Mouse (Mus musculus): ENCODE measurements around the gene Sf3b1. TPM values are rescaled to one million over a fixed set of nuclear protein-coding genes. Genes with fewer than 3 reads are reported as not detected.
"Not testable (repeated sequence)": the region's sequence is repeated elsewhere in the genome, so short reads cannot be mapped to it uniquely, and the experiment has no call there.

Gene Sf3b1
- total RNA-seq, 2 experiments from 2014 or later: 105 to 117 TPM

DNA sequence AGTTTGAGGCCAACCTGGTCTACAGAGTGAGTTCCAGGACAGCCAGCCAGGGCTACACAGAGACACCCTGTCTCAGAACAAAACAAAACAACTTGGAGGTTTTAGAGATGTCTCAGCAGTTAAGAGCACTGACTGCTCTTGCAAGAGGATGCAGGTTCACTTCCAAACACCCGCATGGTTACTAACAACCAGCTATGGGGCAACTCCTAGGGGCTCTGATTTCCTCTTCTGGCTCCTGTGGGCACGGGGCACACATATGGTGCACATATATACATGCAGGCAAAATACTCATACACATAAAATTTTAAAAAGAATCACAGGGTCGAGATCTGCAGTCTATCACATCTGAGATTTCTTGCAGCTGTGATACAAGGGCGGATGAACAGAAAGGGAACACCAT is 2.2 kb upstream of the Sf3b1 start:
- no peak for DNase-seq (ENCODE audit: low spot score in 2 of 2)

DNA sequence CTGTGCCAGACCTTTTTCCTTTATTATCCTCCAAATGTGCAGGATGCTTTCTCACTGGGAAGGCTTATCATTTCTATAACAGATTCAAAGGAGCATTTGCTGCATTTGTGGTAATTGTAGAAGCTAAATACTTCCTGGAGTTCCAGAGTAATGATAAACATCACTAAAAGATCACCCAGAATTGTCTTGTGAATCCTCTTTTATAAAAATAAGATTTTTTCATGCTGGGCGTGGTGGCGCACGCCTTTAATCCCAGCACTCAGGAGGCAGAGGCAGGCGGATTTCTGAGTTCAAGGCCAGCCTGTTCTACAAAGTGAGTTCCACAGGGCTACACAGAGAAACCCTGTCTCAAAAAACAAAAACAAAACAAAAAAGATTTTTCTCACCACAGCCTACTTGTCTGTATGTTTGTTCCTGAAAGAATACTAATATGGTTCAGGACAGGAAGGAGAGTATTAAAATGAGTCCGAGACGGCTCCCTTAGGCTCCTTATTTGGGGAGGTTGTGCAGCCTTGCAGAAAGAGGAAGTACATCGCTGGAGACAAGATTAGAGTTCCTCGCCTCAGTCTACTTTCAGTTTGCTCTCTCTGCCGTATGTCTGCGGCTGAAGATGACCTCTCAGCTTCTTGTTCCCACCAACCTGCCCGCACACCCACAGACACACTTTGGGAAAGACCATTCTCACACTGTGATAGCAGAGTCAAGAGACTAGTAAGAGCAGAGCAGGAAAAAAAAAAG is 1.4 kb upstream of the Sf3b1 start:
- no peak for DNase-seq (ENCODE audit: low spot score in 2 of 2)

DNA sequence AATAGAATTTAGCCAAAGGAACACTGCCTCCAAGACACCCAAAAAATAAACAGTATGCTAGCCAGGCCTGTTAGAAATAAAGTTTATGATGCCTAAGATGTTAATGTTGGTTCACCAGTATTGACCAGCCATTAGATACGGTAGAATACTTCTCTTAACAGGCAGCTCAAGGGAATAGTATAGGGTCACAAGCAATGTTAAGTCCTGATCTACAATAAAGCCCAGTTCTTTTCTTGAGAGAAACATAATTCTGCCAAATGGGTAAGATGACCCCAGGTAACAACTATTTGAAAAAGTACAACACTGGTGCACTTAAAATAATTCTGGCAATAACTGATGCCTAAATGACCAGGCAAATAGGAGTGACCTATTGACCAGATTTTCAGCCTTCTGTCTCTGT is 685 bp upstream of the Sf3b1 start:
- DNase-seq (ENCODE audit: low spot score in 2 of 2): no peak

DNA sequence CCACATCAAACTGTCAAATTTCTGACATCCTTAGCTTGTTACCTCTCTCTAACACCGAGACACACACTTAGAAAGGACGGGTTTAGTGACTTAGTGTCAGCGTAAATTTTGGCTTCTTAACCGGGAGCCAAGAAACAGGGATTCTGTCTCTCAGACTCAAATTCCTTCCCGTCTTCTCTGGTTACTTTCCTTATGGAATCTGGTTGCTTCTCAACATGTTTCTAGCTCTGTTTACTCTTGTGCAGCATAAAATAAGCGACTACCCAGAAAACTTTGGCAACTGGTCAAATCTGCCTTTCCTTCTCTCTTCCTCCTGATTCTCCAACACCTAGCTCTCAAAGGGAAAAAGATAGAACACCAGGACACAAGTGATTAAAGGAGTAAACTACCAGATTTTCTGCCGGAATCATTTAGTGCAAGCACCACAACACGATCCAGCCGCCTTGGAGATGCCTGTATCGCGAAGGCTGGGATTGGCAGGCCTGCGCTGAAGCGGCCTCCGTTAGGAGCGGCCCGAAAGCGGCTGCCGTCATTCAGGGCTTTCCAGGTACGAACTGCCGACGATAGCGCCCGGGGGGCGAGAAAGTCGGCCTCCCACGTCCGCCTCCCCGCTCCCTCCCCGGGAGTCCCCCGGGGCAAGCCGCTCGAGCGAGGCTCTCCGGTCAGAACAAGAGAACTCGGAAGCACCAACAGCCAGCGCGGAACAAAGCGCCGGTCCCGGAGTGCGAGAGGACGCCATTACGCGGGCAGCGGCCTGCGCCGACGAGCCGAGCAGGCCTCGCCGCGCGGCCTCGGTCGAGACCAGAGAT is 633 bp downstream of the Sf3b1 start:
- peak in 1 of 2 experiments; percentile 7 for DNase-seq (ENCODE audit: low spot score in 2 of 2)

DNA sequence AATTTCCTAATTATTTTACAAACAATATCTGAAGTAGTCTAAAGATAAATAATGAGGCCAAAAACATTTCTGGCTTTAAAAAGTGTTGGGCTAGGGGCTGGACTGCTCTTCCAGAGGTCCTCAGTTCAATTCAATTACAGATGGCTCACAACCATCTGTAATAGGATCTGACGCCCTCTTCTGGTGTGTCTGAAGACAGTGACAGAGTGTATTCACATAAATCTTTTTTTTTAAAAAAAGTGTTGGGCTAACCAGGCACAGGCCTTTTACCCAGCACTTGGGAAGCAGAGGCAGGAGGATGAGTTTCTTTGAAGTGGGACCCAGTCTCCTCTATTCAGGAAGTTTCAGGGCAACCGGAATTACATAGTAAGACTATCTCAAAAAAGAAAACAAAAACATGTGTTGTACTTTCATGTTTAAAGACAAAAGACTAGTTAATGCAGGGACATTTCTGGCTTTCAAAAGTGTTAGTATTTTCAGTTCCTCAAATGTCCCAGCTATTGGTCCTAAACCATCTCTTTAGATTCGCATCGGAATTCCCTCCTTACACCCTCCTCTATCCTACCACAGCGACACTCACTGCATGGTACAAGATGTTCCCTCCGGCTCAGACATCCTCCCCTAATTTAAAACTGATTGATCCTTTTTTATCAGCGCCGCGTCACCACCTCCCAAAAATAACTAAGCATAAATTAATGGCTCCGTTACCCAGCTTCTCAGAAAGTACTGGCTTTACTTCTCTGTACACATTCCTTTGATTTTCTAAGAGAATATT is 1.4 kb downstream of the Sf3b1 start:
- DNase-seq (ENCODE audit: low spot score in 2 of 2): peak in 1 of 2 experiments; percentile 24

DNA sequence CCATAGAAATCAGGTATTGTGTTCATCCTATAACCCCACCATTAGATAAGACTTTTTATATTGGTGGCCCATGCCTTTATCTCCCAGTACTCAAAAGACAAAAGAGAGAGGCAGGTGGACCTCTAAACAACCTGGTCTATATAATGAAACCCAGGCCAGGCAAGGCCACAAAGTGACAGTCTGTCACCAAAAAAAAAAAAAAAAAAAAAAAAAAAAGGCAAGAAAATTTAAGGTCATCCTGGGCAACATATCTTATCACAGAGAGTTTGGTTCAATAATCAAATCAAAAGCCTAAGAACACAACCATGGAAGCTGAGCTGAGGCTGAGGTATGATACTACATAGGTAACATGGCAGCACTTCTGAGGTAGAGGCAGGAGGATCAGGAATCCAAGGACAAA is 5.4 kb downstream of the Sf3b1 start:
- no peak for DNase-seq (ENCODE audit: low spot score in 2 of 2)

DNA sequence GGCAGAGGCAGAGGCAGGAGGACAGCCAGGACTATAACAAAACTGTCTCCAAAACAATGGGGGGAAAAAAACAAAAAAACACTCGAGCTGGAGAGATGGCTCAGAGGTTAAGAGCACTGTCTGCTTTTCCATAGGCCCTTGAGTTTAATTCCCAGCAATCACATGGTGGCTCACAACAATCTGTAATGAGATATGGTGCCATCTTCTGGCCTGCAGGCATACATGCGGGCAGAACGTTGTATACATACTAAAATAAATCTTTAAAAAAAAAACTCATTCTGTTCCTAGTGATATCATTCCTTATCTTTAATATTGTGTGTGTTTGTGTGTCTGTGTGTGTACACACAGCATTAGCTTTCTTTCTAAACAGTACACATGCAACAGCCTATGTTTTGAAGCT is 14.8 kb downstream of the Sf3b1 start:
- DNase-seq (ENCODE audit: low spot score in 2 of 2): no peak

DNA sequence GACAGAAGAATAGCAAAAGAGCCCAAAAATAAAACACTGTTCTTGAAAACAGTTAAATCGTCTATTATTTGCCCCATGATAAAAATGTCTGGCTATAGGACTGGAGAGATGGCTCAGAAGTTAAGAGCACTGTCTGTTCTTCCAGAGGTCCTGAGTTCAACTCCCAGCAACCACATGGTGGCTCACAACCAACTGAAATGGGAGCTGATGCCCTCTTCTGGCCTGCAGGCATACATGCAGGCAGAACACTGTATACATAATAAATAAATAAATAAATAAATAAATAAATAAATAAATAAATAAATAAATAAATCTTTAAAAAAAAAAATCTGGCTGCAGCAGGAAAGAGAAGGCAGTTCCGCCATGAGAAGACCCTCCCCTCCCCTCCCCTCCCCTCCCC is 19.0 kb downstream of the Sf3b1 start:
- DNase-seq (ENCODE audit: low spot score in 2 of 2): not testable (repeated sequence)

DNA sequence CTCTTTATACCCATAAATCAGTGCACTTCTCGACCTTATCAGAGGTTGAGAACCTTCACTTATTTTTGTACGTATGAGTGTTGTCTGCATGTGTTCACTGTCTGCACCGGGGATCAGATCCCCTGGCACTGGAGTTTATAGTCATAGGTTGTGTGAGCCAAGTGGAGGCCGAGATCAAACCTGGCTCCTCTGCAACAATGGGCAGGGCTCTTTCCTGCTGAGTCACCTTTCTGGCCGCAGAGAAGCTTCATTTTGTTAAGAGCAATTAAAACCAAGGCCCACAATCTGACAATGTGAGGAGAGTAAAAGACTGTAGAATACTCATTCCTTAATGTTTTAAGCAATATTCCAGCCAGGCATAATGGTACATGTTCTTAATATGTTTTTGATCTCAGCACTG is 33.7 kb downstream of the Sf3b1 start:
- DNase-seq (ENCODE audit: low spot score in 2 of 2): no peak

DNA sequence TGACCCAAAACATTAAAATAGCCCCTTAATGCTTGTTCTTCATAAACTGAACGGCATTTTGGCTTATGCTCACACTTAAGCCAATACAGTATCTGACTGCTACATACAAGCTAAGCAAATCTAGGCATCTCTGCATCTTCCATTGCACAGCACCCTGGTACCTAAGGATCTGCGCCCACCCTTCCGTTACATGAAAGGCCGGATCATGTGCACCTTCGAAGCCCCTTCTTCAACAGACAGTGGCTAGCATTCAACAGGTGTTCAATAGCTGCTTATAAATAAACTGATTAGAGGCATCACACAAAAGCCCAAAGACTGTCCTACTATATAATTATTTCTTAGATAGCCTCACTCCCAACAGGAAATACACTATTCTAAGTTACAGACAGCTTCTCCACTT is 41.0 kb downstream of the Sf3b1 start:
- no peak for DNase-seq (ENCODE audit: low spot score in 2 of 2)

DNA sequence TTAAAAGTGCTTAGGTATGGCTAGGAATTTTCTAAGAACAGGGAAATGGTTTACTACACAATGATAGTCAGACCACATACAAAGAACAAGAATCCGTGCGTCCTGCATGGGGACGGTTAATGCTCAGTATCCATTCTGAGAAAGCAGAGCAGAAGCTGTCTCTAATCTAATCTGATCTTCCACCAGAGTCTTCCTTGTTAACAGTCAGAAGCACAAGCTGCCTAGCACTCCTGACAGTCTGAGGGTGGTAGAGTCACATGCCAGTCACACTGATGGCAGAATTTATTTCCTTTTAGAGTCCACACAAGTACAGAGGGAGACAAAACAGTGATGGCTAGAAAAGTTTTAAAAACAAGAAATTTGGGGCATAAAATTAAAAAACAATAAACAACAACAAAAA is 41.5 kb downstream of the Sf3b1 start:
- no peak for DNase-seq (ENCODE audit: low spot score in 2 of 2)

DNA sequence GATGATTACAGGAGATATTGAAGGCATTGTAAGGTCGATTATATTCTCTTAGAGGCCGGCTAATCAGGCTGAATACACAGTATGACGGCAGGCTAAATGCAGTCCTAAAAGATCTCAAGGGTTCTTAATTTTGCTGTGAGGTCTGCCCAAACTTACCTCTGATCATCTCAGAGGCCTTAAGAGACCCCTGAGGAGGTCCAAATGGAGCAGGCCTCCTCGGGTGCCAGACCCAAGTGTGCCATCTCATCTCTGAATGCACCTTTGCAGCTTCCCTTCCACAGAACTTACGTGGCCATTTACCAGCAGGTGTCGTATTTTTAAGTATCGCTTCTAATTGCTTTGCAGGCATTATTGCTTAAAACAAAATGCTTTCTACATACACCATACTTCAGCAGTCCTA is 43.1 kb downstream of the Sf3b1 start:
- no peak for DNase-seq (ENCODE audit: low spot score in 2 of 2)

DNA sequence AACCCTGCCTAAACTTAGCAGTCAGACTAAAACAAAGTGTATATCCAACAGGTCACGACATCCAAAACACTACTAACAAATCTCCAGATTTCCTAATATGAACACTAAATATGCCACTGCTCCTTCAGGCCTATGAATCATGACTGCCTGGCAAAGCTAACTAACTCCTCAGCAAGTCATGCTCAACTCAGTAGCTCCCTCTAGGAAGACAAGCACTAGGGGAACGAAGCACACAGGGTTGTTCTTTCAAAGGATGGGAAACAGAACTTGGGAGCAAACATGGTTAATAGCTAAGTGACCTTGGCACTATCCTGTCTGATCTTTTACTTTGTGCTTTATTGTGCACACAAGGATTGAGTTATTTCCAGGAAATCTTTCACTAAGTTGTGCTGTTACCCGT is 43.9 kb downstream of the Sf3b1 start:
- DNase-seq (ENCODE audit: low spot score in 2 of 2): peak in 1 of 2 experiments; percentile 17

DNA sequence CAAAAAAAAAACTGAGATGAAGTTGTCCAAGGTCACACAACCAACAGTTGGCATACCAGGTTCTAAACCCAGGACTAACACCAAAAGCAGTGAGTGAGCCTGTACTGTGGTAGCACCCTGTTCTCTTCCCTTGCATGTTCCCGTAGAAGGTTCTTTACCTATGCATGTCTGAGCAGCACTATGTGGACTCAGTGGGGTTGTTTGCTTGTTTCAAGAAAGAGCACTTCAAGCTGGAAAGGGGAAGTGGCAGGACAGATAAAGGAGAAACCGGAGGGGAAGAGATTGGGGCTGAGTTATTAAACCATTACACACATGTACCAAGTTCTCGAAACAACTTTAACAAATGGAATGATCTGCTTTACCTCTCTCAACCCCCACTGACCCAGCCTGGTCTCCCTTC is 44.6 kb downstream of the Sf3b1 start:
- DNase-seq (ENCODE audit: low spot score in 2 of 2): no peak

DNA sequence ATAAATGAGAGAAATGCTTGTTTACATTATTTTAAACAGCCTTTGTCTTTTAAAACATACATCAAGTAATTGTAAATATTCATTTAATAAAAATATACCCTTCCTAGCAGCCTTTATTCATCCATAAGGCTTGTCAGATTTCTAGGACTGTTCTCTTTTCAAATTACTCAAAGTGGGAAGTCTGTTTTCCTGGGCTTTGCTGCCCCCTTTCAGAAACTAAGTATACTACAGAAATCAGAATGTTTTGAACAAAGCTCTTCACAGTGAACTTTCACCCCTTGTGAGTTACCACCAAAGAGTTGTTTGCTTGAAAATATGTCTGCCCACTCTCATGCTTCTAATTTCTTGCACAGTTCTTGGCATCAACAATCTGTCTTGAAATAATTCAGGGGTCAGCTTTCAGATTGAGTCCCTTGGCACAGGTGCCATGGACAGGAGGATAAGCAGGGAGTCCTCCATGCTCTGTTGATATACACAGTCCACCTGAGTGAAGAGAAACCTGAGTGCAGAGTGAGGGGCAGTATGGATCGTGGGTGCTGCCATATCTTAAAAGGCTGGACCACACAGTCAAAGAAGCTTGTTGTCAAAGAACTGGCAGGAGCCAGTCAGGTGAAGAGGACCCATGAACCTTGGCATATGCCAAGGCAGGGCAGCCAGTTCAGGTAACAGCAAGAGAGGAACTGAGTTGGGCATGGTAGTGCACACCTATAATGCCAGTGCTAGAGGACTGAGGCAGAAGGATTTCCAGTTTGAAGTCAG is 47.9 kb downstream of the Sf3b1 start:
- DNase-seq (ENCODE audit: low spot score in 2 of 2): no peak

DNA sequence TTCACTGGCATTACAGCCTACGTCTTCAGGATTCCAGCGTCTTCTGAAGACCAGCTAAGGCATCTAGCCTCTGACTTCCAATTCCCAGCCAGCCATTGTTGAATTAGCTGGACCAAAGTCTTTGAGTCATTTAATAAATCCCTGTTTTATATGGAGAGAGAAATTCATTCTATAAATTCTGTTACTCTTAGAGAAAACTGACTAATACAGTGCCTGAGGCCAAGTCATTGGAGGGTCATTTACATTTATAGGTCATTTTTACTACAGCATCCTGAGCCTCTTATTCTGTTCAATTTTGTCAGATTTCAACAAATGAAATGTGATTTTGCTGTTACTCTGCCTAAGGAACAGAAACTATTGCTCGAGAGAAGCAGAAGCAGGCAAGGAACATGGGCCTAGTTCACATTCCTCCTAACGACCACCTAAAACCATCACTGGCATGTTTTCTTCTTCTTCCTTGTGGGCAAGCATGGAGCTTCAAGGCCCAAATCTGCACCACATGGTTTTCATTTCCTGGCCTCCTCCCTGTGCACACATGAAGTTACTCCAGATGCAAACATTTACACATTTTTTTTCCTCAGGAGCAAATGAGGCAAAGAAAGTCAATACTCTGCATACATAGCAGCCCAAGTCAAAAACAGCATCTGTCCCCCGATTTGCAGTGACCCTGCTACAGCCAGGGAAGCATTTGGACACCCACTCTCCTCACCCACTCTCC is 55.4 kb downstream of the Sf3b1 start:
- no peak for DNase-seq (ENCODE audit: low spot score in 2 of 2)

DNA sequence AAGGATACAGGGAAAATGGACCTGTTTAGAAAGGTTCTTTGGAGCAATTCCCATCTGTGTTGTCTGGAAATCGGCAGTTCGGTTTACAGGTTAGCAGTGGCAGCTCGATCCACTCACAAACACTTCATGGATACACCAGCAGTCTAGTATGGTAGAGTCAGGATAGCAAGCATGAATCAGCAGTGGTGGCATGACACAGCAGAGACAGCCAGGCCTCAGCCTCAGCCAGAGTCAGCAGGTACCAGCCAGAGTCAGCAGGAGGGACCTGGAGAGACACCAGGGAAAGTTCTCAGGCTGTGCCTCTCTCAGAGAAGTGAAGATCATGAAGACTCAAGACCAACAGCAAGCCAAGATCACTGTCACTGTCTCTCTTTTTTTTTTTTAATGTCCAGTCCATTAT is 60.4 kb downstream of the Sf3b1 start:
- no peak for DNase-seq (ENCODE audit: low spot score in 2 of 2)

DNA sequence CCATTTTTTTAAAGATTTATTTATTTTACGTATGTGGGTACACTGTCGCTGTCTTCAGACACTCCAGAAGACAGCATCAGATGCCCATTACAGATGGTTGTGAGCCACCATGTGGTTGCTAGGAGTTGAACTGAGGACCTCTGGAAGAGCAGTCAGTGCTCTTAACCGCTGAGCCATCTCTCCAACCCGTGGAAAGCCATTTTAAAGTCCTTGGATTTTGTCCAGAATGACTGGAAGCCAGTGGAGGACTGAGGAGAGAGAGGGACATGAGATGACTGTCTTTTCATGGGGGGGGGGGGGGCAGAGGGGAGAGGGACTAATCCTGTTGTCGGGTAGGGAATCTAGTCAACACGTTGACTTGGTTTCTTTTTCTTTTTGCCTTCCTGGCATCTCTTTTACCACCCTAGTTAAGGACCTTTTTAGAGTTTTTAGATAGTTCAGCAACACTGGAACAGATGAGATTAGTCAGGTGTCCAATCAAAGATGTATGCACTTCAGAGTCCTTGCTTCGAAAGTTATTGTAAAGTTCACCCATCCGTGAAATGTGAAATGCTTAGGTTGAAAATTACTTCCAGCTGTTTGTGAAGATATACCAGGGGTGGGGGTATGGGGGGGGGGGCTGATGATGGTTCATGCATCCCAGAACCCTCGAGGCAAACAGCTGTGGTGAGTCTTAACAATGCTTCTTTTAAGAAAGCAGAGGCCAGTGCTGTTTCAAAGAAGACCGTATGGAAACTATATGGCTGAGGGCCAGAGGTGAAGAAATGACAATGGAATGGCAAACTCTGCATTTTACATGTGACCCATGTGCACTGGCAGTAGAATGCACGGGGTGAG is 61.9 kb downstream of the Sf3b1 start:
- no peak for DNase-seq (ENCODE audit: low spot score in 2 of 2)

DNA sequence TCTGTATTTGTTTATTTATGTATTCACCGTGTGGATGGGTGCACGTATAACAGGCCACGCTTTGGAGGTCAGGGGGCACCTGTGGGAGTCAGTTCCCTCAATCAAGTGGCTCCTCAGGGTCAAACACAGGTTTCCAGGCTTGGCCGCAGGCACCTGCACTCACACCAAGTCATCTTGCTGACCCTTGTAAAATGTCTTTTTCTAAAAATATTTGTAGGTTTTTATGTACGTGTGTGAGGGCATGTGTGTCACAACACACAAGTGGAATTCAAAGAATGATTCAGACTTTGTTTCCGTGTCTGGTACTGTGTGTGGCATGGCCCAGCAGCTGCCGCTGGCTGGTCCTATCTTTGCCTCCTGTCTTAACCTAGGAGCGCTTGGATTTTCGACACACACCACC is 65.6 kb downstream of the Sf3b1 start:
- DNase-seq (ENCODE audit: low spot score in 2 of 2): no peak

Measured in adrenal gland, adult 18-20 months (tissue).